Mouse (Mus musculus) lung, postnatal 10 days (tissue): ENCODE measurements around the gene Mrpl30.
A peak's percentile ranks its signal among the peaks of the same experiment; 100 is the strongest.

Experiments used
- DNase-seq: peaks from one replicate; pipeline ENCODE4 v3.0.0; 2021

Mrpl30 gene

DNA sequence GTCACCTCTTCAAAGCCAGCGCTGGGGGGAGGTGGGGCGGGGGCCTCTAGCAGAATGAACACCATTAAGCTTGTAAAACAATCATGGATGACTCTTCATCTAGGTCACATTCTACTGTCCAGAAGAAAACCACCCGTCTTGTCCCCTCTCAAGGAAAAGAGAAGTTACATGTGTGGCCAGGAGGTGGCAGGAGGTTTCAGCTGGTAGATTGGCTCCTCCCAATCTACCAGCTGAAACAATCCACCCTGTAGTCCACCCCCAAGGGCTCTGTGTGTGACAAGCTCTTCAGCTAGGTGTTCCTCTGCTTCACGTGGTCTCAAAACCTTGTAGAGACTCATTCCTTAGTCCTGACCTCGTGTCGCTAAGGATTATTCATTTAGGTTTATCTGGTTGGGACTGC is 12.9 kb downstream of the Mrpl30 start:
- peak; percentile 73 for DNase-seq

DNA sequence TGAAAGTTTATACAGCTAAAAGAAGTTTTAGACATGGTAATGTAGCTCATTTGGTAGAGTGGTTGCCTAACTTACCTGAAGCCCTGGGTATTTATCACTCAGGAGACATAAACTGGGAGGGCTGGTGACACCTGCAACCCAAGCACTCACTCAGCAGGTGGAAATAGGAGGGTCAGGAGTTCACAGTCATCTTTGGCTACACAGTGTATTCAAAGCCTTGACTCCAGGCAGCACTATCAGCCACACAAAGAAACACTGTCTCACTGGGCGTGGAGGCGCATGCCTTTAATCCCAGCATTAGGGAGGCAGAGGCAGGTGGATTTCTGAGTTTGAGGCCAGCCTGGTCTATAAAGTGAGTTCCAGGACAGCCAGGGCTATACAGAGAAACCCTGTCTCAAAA is 22.5 kb downstream of the Mrpl30 start:
- DNase-seq, result no peak

DNA sequence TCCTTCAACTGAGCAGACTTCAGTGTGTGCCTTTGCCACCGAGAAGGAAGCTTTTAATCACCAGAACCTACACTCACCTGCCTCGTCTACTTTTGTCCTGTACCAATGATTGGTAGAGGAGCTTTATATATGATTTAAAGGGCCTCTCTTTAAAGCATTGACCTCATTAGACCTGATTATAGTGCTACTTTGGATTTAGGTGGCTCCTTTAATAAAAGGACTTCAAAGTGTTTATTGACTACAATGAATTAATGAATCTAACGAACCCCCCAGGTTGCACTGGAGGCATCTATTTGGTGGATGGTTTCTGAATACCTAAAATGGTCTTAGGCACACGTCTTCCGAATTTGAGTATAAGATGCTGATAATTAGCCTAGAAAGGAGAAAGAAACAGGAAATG is 26.1 kb downstream of the Mrpl30 start, which contains the start of gene Lyg2:
Lyg2 (minus strand) TSS at position 101 of the 400 bp plus-strand sequence.
- no peak for DNase-seq

DNA sequence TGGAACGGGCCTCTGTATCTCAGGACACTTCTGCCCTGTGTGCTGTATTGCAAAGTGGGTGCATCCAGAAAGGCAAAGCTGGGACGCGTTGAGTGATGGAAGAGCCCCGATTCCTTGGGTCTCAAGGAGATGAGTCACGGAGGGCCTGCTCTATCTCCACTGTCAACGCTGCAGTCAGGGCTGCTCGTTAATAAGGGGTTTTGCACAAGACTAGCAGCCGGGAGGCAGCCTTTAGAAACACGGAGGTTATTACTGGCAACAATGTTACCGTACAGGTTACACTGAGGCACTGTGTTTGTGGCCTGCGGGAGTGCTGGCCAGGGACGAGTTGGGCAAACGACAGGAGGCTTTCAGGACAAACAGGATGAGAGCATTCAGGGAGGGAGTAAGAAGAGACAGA is 27.4 kb downstream of the Mrpl30 start:
- no peak for DNase-seq

DNA sequence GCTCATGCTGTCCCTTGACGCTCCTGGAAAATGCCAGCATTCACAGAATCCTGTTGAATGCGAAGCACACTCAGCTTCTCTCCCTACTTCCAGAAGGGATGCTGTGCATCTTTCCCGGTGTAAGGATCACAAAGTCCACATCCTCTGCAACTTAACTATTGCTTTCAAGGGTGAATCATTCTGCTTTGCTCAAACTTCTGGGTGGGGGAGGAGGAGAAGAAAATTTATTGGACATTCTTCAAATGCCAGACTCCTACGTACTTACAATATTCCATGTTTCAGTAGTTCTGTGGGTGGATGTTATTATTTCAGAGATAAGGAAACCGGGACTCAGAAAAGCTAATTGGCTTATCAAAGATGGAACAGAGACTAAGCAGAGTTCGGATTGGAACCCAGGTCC is 27.8 kb downstream of the Mrpl30 start:
- no peak for DNase-seq

GRCm38 (mm10) chr1:37922536-37922935 is 32.3 kb downstream of the Mrpl30 start:
- no peak for DNase-seq

GRCm38 (mm10) chr1:37925971-37926370 is 35.7 kb downstream of the Mrpl30 start:
- DNase-seq, result no peak

DNA sequence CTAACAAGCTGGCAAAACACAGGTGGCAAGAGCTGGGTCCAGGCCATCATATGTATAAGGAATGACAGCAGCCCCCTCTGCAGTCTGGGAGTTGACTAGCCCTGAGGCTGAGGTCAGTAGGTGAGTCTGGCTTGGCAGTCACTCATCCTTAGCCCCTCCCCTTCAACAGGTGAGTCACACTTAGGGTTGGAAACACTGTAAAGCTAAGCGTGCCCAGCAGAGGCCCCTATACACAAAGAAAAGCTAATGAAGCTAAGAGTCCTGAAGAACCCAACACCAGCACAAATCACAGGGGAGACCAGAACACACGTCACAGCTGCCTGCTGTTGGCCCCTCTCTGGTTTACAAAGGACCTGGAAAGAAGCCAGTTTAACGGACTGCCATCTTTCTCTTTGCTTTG is 41.5 kb downstream of the Mrpl30 start:
- peak; percentile 60 for DNase-seq
